Mouse (Mus musculus) bone marrow, adult 2 months (tissue): ENCODE measurements around the gene Mettl26.

Experiments
- CTCF ChIP-seq: fragments of 200-500 bp; IDR thresholded peaks from 2 replicates; pipeline ENCODE4 v1.5.1; 2011; ENCODE audit warnings: low read length, control low read depth; ENCODE audit not compliant: control insufficient read depth, insufficient read depth
- POLR2A ChIP-seq: fragments of 200-500 bp; IDR thresholded peaks from 2 replicates; pipeline ENCODE4 v1.6.1; 2011; ENCODE audit warnings: low read depth, mild to moderate bottlenecking, control low read depth, low read length, borderline replicate concordance; ENCODE audit not compliant: control insufficient read depth

DNA sequence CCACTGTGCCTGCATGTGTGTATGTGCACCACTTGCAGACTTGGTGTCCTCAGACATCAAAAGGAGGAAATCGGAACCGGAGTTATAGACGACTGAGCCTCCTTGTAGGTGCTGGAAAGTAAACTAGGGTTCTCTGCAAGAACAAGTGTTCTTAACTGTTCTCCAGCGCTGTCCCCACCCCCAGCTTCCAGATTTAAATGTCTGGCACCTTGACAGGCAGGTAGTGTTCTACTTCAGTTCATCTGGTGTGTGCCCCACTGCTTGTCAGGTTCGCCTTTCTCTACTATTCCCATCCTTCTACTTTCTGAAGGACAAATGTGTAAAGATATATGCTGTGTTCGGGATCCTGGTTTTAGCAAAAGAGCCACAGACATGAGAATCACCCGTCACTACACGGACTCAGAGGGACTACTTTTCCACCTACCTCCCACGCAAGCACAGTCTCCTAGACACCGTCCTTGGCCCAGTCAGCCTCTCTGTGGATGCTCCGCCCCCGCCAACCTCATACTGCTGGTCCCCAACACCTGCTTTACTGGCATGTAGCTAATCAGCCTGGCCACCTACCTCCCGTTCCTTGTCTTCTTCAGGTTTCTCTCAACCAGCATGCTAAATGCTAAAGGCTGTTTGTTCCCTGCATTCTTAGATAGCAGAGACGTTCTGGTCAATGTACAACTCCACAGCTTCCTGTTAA lies 38.5 kb downstream of the Mettl26 start:
- no peak for TF ChIP-seq POLR2A
- TF ChIP-seq CTCF: no peak
